Mouse (Mus musculus): ENCODE results near the gene Ndufs5.
A peak's percentile ranks its signal among the peaks of the same experiment; 100 is the strongest.

DNA sequence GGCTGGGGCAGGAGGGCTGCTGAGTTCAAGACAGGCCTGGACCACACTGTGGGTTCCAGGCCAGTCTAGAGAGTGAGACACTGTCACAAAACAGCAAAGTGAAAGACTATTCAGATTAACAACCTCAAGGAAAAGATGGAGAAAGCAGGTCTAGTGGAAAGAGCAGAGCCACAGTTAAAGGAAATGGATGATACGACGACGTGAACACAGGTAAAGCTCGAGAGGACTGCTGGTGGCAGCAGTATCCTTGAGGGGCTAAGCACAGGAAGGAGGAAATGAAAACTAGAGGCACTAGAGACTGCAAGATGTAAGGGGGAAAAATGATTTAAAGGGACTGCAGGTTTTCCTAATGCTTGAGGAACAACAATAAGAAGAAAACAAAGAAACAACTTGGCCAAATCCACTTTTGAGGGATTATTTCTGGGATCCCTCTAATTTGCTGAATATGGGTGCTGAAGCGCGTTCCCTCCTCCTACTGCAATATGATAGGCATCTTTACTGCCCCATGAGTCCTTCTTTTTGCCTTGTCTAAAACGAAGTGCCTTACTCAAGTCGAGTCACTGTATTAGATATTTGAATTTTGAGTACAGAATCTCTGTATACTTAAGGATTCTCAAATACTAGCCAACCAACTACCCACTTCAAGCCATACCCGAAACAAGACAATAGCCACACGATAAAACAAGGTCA lies 30.9 kb upstream of the Ndufs5 start:
- TF ChIP-seq POLR2A (IDR thresholded peaks at IDR 0.05; ENCODE audit: low read depth, low read length) (no peak), BHLHE40 (IDR thresholded peaks at IDR 0.05; ENCODE audit: low read depth, low read length) (no peak), USF1 (IDR thresholded peaks at IDR 0.05; ENCODE audit: low read depth, low read length) (no peak), ZMIZ1 (IDR thresholded peaks at IDR 0.05; ENCODE audit: low read depth, low read length) (no peak), CHD1 (IDR thresholded peaks at IDR 0.05; ENCODE audit: low read depth, low read length) (peak; percentile 56; the same call in 1 of the 2 replicates), EP300 (IDR thresholded peaks at IDR 0.05; ENCODE audit: low read length) (0 out of 2 replicates have a peak, but pooled peaks have one; percentile 13), UBTF (IDR thresholded peaks at IDR 0.05; ENCODE audit: low read depth, low read length) (no peak), E2F4 (IDR thresholded peaks at IDR 0.05; ENCODE audit: insufficient replicate concordance, low read depth, low read length) (no peak), JUND (conservative IDR thresholded peaks at IDR 0.05; ENCODE audit: low read depth, low read length) (no peak), ELF1 (IDR thresholded peaks at IDR 0.05; ENCODE audit: low read depth, low read length) (no peak), CTCF (conservative IDR thresholded peaks at IDR 0.05 in 1 of 2, IDR thresholded peaks at IDR 0.05 in 1 of 2; ENCODE audit: low read depth in 2 of 2, low read length in 2 of 2) (no peak)
